Mouse (Mus musculus) midbrain, postnatal 0 days (tissue): Measurements from ENCODE around the gene Stat1. TPM values are rescaled to one million over a fixed set of nuclear protein-coding genes. Genes with fewer than 3 reads are reported as not detected.

Experiments used
- ATAC-seq: fragments of 200-750 bp; cut with Nextera tagmentation; 2 replicates; pipeline ENCODE4 v1.8.0; 2017; ENCODE audit warnings: moderate number of reproducible peaks, mild to moderate bottlenecking, moderate TSS enrichment, moderate library complexity; ENCODE audit not compliant: low FRiP score
- DNase-seq: peaks from one replicate; pipeline ENCODE4 v3.0.0-alpha.2; 2015; ENCODE audit warnings: low spot score
- H3K27ac ChIP-seq: fragments of 300-500 bp; sonication (generic); 2 replicates; pipeline ENCODE4 v1.5.1; 2014; ENCODE audit warnings: low read depth, mild to moderate bottlenecking, low read length, mixed read lengths
- H3K27me3 ChIP-seq: fragments of 300-500 bp; sonication (generic); 2 replicates; pipeline ENCODE4 v1.6.1; 2014; ENCODE audit warnings: low read length, control low read depth, mixed read lengths; ENCODE audit not compliant: insufficient read depth
- H3K36me3 ChIP-seq: fragments of 300-500 bp; sonication (generic); 2 replicates; pipeline ENCODE4 v1.6.1; 2014; ENCODE audit warnings: low read length, control low read depth, mixed read lengths; ENCODE audit not compliant: insufficient read depth
- H3K4me1 ChIP-seq: fragments of 300-500 bp; sonication (generic); 2 replicates; pipeline ENCODE4 v1.6.1; 2014; ENCODE audit warnings: mild to moderate bottlenecking, control low read depth, antibody characterized with exemption, low read length, mixed read lengths; ENCODE audit not compliant: insufficient read depth
- H3K4me2 ChIP-seq: fragments of 300-500 bp; sonication (generic); 2 replicates; pipeline ENCODE4 v1.6.1; 2014; ENCODE audit warnings: low read depth, mild to moderate bottlenecking, low read length, mixed read lengths; ENCODE audit not compliant: poor library complexity, severe bottlenecking
- H3K4me3 ChIP-seq: fragments of 300-500 bp; sonication (generic); 2 replicates; pipeline ENCODE4 v1.5.1; 2014; ENCODE audit warnings: low read depth, mild to moderate bottlenecking, low read length, moderate library complexity
- H3K9ac ChIP-seq: fragments of 300-500 bp; sonication (generic); replicated peaks from 2 replicates; pipeline ENCODE4 v1.6.1; 2014; ENCODE audit warnings: mild to moderate bottlenecking, low read length, moderate library complexity, mixed read lengths; ENCODE audit not compliant: poor library complexity, severe bottlenecking
- H3K9me3 ChIP-seq: fragments of 300-500 bp; sonication (generic); 2 replicates; pipeline ENCODE4 v1.6.1; 2016; ENCODE audit warnings: low read length, control low read depth
- CTCF ChIP-seq: IDR thresholded peaks from 2 replicates; pipeline ENCODE4 v1.5.1; 2016; ENCODE audit warnings: antibody characterized with exemption, mild to moderate bottlenecking
- WGBS: fragments of 180-500 bp; shearing (Covaris S2); extraction: QIAGEN DNeasy Blood & Tissue Kit; methylation state at CpG from one replicate; pipeline ENCODE4 v1.1.7; 2014; 5-methylcytosine and 5-hydroxymethylcytosine counted together
- polyA plus RNA-seq: library from polyadenylated mRNA; unstranded; fragments of >200 nt; fragmentation: Nextera tagmentation; extraction: Ambion mirVana; gene quantifications from 2 replicates; pipeline ENCODE4 v1.2.1, GENCODE M21; 2015
- total RNA-seq: library from RNA; depleted of rRNA; stranded (reverse); fragments of >200 nt; gene quantifications from 2 replicates; pipeline ENCODE4 v1.2.3, GENCODE M21; 2014

Stat1 gene
- total and polyA plus RNA-seq, 2 experiments from 2014 or later, result 11.2 to 27.5 TPM

- ATAC-seq (no peak), DNase-seq (no peak)
- no peaks in the 10 kb centered on the region for H3K9me3 ChIP-seq
- no peak overlapping the region for H3K4me3 ChIP-seq
- 97% methylated on average over 2 of the region's 2 CpGs for WGBS
- H3K27ac ChIP-seq, result no peak overlapping the region
- no peak overlapping the region for H3K9ac ChIP-seq
- no peak overlapping the region for H3K4me2 ChIP-seq
- no peaks in the 10 kb centered on the region for H3K27me3 ChIP-seq
- 0 out of 2 replicates have a peak, but pooled peaks cover 3% of the 10 kb centered on the region for H3K36me3 ChIP-seq
- H3K4me1 ChIP-seq, result no peaks in the 10 kb centered on the region
- no peak for TF ChIP-seq CTCF
Observed at GRCm38 (mm10) chr1:52158040-52158439, 38.8 kb downstream of the Stat1 start.

DNA sequence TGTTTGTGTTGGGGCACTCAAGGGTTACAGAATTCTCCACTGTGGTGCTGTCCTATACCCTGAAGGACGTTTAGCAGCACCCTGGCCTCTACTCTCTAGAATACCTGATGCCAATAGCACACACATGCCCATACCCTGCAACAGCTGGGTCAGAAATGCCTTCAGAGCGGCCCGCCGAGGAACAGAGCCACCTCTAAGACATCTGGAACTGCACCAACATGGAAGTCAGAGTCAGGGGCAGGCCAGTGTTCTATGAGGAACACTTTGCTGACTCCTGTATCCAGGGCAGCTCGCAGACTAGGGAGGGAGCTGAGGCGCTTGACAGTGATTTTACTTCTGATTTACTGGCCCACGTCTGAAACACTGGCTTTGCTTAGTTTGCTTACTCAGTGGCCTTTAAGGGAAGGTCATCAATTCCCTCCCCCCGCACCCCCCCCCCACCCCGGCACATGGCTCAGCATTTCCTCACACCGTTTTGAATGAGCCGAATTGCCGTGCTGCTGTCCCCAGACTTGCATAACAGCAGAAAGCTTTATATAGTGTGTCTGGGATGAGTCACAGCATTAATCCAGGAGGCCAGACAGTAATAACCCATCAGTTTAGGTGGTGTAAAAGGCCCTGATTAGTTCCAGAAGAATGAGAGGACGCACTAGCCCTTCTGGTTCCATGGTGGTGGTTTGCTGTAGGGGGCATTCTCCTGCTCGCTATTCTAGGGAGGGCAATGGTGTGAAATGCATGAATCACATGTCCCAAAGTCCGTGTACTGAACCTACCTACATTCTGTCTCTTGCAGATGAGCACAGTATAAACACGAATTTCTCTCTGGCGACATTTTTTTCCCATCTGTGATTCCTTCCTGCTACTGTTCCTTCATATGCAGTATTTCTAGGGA, 39.5 kb downstream of the Stat1 start:
- 0 out of 2 replicates have a peak, but pooled peaks cover 3% of the 10 kb centered on the region for H3K36me3 ChIP-seq
- no peaks in the 10 kb centered on the region for H3K27me3 ChIP-seq
- no peak overlapping the region for H3K27ac ChIP-seq
- DNase-seq (no peak), ATAC-seq (no peak)
- H3K4me1 ChIP-seq, result no peaks in the 10 kb centered on the region
- H3K4me2 ChIP-seq, result no peak overlapping the region
- 86% methylated on average over 17 of the region's 17 CpGs for WGBS
- H3K9ac ChIP-seq, result no peak overlapping the region
- H3K9me3 ChIP-seq, result no peaks in the 10 kb centered on the region
- TF ChIP-seq CTCF, result no peak
- no peak overlapping the region for H3K4me3 ChIP-seq

DNA sequence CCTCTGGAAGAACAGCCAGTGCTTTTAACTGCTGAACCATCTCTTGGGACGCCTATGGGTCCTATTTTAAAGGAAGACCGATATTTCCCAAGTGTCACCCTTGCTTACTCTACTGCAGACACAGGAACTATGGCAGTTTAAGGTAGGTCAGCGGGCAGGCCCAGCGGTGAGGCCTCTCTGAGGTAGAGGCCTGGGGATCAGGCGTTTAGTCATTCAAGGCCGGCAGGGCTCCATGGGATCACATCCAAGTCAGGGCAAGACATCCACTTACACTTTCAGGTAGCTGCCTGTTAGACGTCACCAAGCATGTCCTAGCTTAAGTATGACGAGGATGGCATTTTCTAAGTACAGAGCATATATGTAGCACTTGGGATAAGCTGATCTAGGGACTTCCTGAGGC, 41.9 kb downstream of the Stat1 start:
- Histone ChIP-seq H3K4me2 (no peak overlapping the region), H3K36me3 (0 out of 2 replicates have a peak, but pooled peaks cover 5% of the 10 kb centered on the region), H3K27ac (no peak overlapping the region), H3K4me3 (no peak overlapping the region), H3K9ac (no peak overlapping the region), H3K4me1 (no peaks in the 10 kb centered on the region), H3K9me3 (no peaks in the 10 kb centered on the region), H3K27me3 (no peaks in the 10 kb centered on the region)
- no peak for TF ChIP-seq CTCF
- DNase-seq (no peak), ATAC-seq (no peak)
- 92% methylated on average over 8 of the region's 8 CpGs for WGBS

- Histone ChIP-seq H3K9me3 (no peaks in the 10 kb centered on the region), H3K4me3 (no peak overlapping the region), H3K27ac (no peak overlapping the region), H3K36me3 (peaks cover 13% of the 10 kb centered on the region; the same call in 1 of the 2 replicates), H3K27me3 (no peaks in the 10 kb centered on the region), H3K9ac (no peak overlapping the region), H3K4me1 (no peaks in the 10 kb centered on the region), H3K4me2 (no peak overlapping the region)
- no peak for DNase-seq
- TF ChIP-seq CTCF, result no peak
- no peak for ATAC-seq
- WGBS, result 94% methylated on average over 5 of the region's 5 CpGs
Observed at GRCm38 (mm10) chr1:52163707-52164457, 44.6 kb downstream of the Stat1 start.

DNA sequence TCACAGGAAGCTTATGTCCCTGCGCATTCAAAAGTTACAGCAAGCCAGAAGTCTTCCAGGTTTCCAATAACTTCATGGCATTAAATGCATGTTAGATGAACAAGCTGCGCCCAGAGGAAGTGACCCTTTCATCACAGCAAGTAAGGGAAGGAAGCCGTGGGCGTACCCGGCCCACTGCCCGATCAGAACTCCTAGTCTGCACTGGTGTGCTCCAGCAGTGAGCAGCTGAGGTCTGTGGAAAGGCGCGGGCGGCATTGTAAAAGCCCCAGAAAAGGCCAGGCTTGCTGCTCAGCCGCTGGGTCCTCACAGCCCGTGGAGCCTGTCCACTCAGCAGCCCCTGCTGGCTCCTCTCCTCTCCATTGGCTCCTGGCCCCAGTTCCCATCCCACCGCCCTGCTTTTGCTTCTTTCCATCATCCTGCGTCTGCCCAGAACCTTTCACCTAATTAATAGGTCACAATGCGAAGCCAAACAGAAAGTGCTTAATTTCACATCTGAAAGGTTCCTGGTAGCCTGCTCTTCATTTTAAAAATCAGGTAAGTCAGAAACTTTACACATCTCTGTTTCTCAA, 47.5 kb downstream of the Stat1 start:
- Histone ChIP-seq H3K9me3 (no peaks in the 10 kb centered on the region), H3K36me3 (peaks cover 13% of the 10 kb centered on the region; the same call in 1 of the 2 replicates), H3K4me2 (no peak overlapping the region), H3K27ac (no peak overlapping the region), H3K4me1 (no peaks in the 10 kb centered on the region), H3K9ac (no peak overlapping the region), H3K27me3 (no peaks in the 10 kb centered on the region), H3K4me3 (no peak overlapping the region)
- WGBS, result 70% methylated on average over 14 of the region's 14 CpGs
- no peak for DNase-seq
- TF ChIP-seq CTCF, result no peak
- no peak for ATAC-seq
